Mouse (Mus musculus) MEL (cell line): ENCODE measurements around the gene Zscan10. TPM values are rescaled to one million over a fixed set of nuclear protein-coding genes. Genes with fewer than 3 reads are reported as not detected.

Experiments used
- DNase-seq: peaks from one replicate; pipeline ENCODE4 v3.0.0; 2011; ENCODE audit warnings: low read depth, low spot score
- H3K27ac ChIP-seq: 2 replicates; pipeline ENCODE4 v1.5.1; 2012; ENCODE audit warnings: low read depth, mild to moderate bottlenecking, control low read depth, low read length, moderate library complexity; ENCODE audit not compliant: control insufficient read depth
- H3K27me3 ChIP-seq, 2 experiments: fragments of 150-350 bp in 1 of 2; sonication (generic) in 1 of 2; 2 replicates each; pipeline ENCODE4 v1.6.1; 2012; ENCODE audit warnings: low read length in 2 of 2, mild to moderate bottlenecking in 2 of 2, improper control_type of control experiment in 1 of 2, moderate library complexity in 1 of 2; ENCODE audit not compliant: insufficient read depth in 2 of 2, control insufficient read depth in 1 of 2
- H3K36me3 ChIP-seq, 2 experiments: 2 replicates each; pipeline ENCODE4 v1.6.1; 2012 to 2014; ENCODE audit warnings: low read length in 2 of 2, improper control_type of control experiment in 1 of 2, inconsistent platforms in 1 of 2, mild to moderate bottlenecking in 1 of 2; ENCODE audit not compliant: insufficient read depth in 2 of 2, control insufficient read depth in 1 of 2
- H3K4me1 ChIP-seq, 2 experiments: fragments of 150-350 bp in 1 of 2; sonication (generic) in 1 of 2; 2 replicates each; pipeline ENCODE4 v1.6.1; 2012; ENCODE audit warnings: low read length in 2 of 2, improper control_type of control experiment in 1 of 2, mild to moderate bottlenecking in 1 of 2; ENCODE audit not compliant: insufficient read depth in 2 of 2, control insufficient read depth in 1 of 2
- H3K4me3 ChIP-seq, 2 experiments: fragments of 150-350 bp in 1 of 2; sonication (generic) in 1 of 2; 2 replicates each; pipeline ENCODE4 v1.5.1; 2012; ENCODE audit warnings: low read depth in 2 of 2, low read length in 2 of 2, mild to moderate bottlenecking in 2 of 2, moderate library complexity in 2 of 2, control low read depth in 1 of 2, improper control_type of control experiment in 1 of 2; ENCODE audit not compliant: control insufficient read depth in 1 of 2, insufficient read depth in 1 of 2
- H3K79me2 ChIP-seq: 2 replicates; pipeline ENCODE4 v1.6.1; 2012; ENCODE audit warnings: mild to moderate bottlenecking, low read length, moderate library complexity; ENCODE audit not compliant: control insufficient read depth, poor library complexity, insufficient read depth
- H3K9ac ChIP-seq: 2 replicates; pipeline ENCODE4 v1.6.1; 2012; ENCODE audit warnings: low read depth, mild to moderate bottlenecking, control low read depth, low read length, moderate library complexity; ENCODE audit not compliant: control insufficient read depth, poor library complexity, severe bottlenecking
- H3K9me3 ChIP-seq: fragments of 150-350 bp; sonication (generic); replicated peaks from 2 replicates; pipeline ENCODE4 v1.6.1; 2012; ENCODE audit warnings: mild to moderate bottlenecking, low read length, improper control_type of control experiment, moderate library complexity; ENCODE audit not compliant: insufficient read depth
- BHLHE40 ChIP-seq: IDR thresholded peaks from 2 replicates; pipeline ENCODE4 v1.6.1; 2012; ENCODE audit warnings: low read depth, mild to moderate bottlenecking, inconsistent platforms, low read length, improper control_type of control experiment, borderline replicate concordance
- CHD1 ChIP-seq: IDR thresholded peaks from 2 replicates; pipeline ENCODE4 v1.6.1; 2012; ENCODE audit warnings: low read depth, mild to moderate bottlenecking, inconsistent platforms, low read length, improper control_type of control experiment
- CTCF ChIP-seq, 3 experiments: IDR thresholded peaks in 2 of 3; conservative IDR thresholded peaks in 1 of 3; 2 replicates each; pipeline ENCODE4 v1.5.1; 2011 to 2012; ENCODE audit warnings: low read length in 3 of 3, low read depth in 2 of 3, mild to moderate bottlenecking in 2 of 3, improper control_type of control experiment in 1 of 3, inconsistent platforms in 1 of 3, mixed read lengths in 1 of 3, moderate library complexity in 1 of 3; ENCODE audit not compliant: control insufficient read depth in 1 of 3, insufficient read depth in 1 of 3, poor library complexity in 1 of 3, severe bottlenecking in 1 of 3
- E2F4 ChIP-seq: IDR thresholded peaks from 2 replicates; pipeline ENCODE4 v1.6.1; 2011; ENCODE audit warnings: low read depth, low read length, improper control_type of control experiment, borderline replicate concordance
- ELF1 ChIP-seq: IDR thresholded peaks from 2 replicates; pipeline ENCODE4 v1.6.1; 2014; ENCODE audit warnings: low read depth, mild to moderate bottlenecking, inconsistent platforms, low read length, improper control_type of control experiment, moderate library complexity
- EP300 ChIP-seq, 2 experiments: IDR thresholded peaks; 2 replicates each; pipeline ENCODE4 v1.6.1; 2011; ENCODE audit warnings: improper control_type of control experiment in 2 of 2, low read length in 2 of 2, low read depth in 1 of 2, mild to moderate bottlenecking in 1 of 2
- ETS1 ChIP-seq: IDR thresholded peaks from 2 replicates; pipeline ENCODE4 v1.6.1; 2012; ENCODE audit warnings: low read depth, mild to moderate bottlenecking, inconsistent platforms, low read length, improper control_type of control experiment, moderate library complexity
- KAT2A ChIP-seq: conservative IDR thresholded peaks from 2 replicates; pipeline ENCODE4 v1.6.1; 2012; ENCODE audit warnings: low read depth, low read length, improper control_type of control experiment, inconsistent platforms
- MAFK ChIP-seq: IDR thresholded peaks from 2 replicates; pipeline ENCODE4 v1.6.1; 2011; ENCODE audit warnings: low read depth, mild to moderate bottlenecking, low read length, improper control_type of control experiment, borderline replicate concordance
- MAX ChIP-seq: IDR thresholded peaks from 2 replicates; pipeline ENCODE4 v1.6.1; 2011; ENCODE audit warnings: low read length, improper control_type of control experiment
- MAZ ChIP-seq: IDR thresholded peaks from 2 replicates; pipeline ENCODE4 v1.6.1; 2012; ENCODE audit warnings: low read depth, mild to moderate bottlenecking, inconsistent platforms, low read length, improper control_type of control experiment
- MEF2A ChIP-seq: IDR thresholded peaks from 2 replicates; pipeline ENCODE4 v1.6.1; 2014; ENCODE audit warnings: low read depth, mild to moderate bottlenecking, inconsistent platforms, low read length, improper control_type of control experiment; ENCODE audit not compliant: poor library complexity, insufficient replicate concordance, severe bottlenecking; ENCODE audit errors: extremely low read depth
- MXI1 ChIP-seq: IDR thresholded peaks from 2 replicates; pipeline ENCODE4 v1.6.1; 2011; ENCODE audit warnings: mild to moderate bottlenecking, low read depth, low read length, improper control_type of control experiment
- NRF1 ChIP-seq: IDR thresholded peaks from 2 replicates; pipeline ENCODE4 v1.6.1; 2014; ENCODE audit warnings: low read depth, mild to moderate bottlenecking, inconsistent platforms, low read length, improper control_type of control experiment, moderate library complexity; ENCODE audit not compliant: poor library complexity, insufficient read depth, severe bottlenecking
- POLR2A ChIP-seq, 2 experiments: IDR thresholded peaks; 2 replicates each; pipeline ENCODE4 v1.6.1; 2011 to 2012; ENCODE audit warnings: low read length in 2 of 2, mild to moderate bottlenecking in 2 of 2, control low read depth in 1 of 2, improper control_type of control experiment in 1 of 2, low read depth in 1 of 2, moderate library complexity in 1 of 2; ENCODE audit not compliant: control insufficient read depth in 1 of 2, insufficient read depth in 1 of 2, poor library complexity in 1 of 2
- POLR2AphosphoS2 ChIP-seq: IDR thresholded peaks from 2 replicates; pipeline ENCODE4 v1.6.1; 2011; ENCODE audit warnings: low read length, improper control_type of control experiment
- POLR2AphosphoS5 ChIP-seq: IDR thresholded peaks from 2 replicates; pipeline ENCODE4 v1.6.1; 2012; ENCODE audit warnings: low read depth, borderline replicate concordance, mild to moderate bottlenecking, inconsistent platforms, low read length, moderate library complexity, mixed read lengths
- RCOR1 ChIP-seq: IDR thresholded peaks from 2 replicates; pipeline ENCODE4 v1.6.1; 2012; ENCODE audit warnings: low read depth, mild to moderate bottlenecking, inconsistent platforms, low read length, improper control_type of control experiment
- SIN3A ChIP-seq: IDR thresholded peaks from 2 replicates; pipeline ENCODE4 v1.6.1; 2012; ENCODE audit warnings: low read length, improper control_type of control experiment, inconsistent platforms
- SMC3 ChIP-seq: IDR thresholded peaks from 2 replicates; pipeline ENCODE4 v1.6.1; 2011; ENCODE audit warnings: low read depth, low read length, improper control_type of control experiment
- TAL1 ChIP-seq: IDR thresholded peaks from 2 replicates; pipeline ENCODE4 v1.6.1; 2012; ENCODE audit warnings: mild to moderate bottlenecking, inconsistent platforms, low read length, moderate library complexity, mixed read lengths
- TBP ChIP-seq: IDR thresholded peaks from 2 replicates; pipeline ENCODE4 v1.8.0; 2011; ENCODE audit warnings: low read depth, low read length, improper control_type of control experiment
- TCF12 ChIP-seq: IDR thresholded peaks from 2 replicates; pipeline ENCODE4 v1.6.1; 2014; ENCODE audit warnings: low read depth, mild to moderate bottlenecking, inconsistent platforms, low read length, improper control_type of control experiment, moderate library complexity
- USF1 ChIP-seq: IDR thresholded peaks from 2 replicates; pipeline ENCODE4 v1.6.1; 2014; ENCODE audit warnings: low read depth, mild to moderate bottlenecking, inconsistent platforms, low read length, improper control_type of control experiment, moderate library complexity
- USF2 ChIP-seq, 2 experiments: IDR thresholded peaks; 2 replicates each; pipeline ENCODE4 v1.6.1; 2011 to 2012; ENCODE audit warnings: improper control_type of control experiment in 2 of 2, low read length in 2 of 2, borderline replicate concordance in 1 of 2, inconsistent platforms in 1 of 2, low read depth in 1 of 2, mild to moderate bottlenecking in 1 of 2; ENCODE audit not compliant: insufficient read depth in 1 of 2
- ZC3H11A ChIP-seq: IDR thresholded peaks from 2 replicates; pipeline ENCODE4 v1.6.1; 2012; ENCODE audit warnings: low read depth, mild to moderate bottlenecking, inconsistent platforms, low read length, improper control_type of control experiment
- ZMIZ1 ChIP-seq: IDR thresholded peaks from 2 replicates; pipeline ENCODE4 v1.6.1; 2012; ENCODE audit warnings: low read depth, mild to moderate bottlenecking, inconsistent platforms, low read length, improper control_type of control experiment, moderate library complexity
- ZNF384 ChIP-seq: IDR thresholded peaks from 2 replicates; pipeline ENCODE4 v1.6.1; 2012; ENCODE audit warnings: low read depth, mild to moderate bottlenecking, inconsistent platforms, low read length, improper control_type of control experiment
- polyA plus RNA-seq, 2 experiments: library from polyadenylated mRNA; stranded (reverse) in 1 of 2; unstranded in 1 of 2; fragments of >175 nt in 1 of 2; fragments of >200 nt in 1 of 2; gene quantifications; 2 replicates each; pipeline versions ENCODE4 v1.2.1 to v1.2.4; 2012; ENCODE audit warnings: low replicate concordance in 2 of 2, low read depth in 1 of 2; ENCODE audit not compliant: insufficient read length in 2 of 2, insufficient read depth in 1 of 2, missing spikeins in 1 of 2
- total RNA-seq: library from RNA; depleted of rRNA; stranded (reverse); fragments of 300-350 nt; gene quantifications from 2 replicates; pipeline ENCODE4 v1.2.3, GENCODE M21; 2012

Zscan10 gene
- total and polyA plus RNA-seq, 3 experiments, result 0.08 TPM; not detected in 2

DNA sequence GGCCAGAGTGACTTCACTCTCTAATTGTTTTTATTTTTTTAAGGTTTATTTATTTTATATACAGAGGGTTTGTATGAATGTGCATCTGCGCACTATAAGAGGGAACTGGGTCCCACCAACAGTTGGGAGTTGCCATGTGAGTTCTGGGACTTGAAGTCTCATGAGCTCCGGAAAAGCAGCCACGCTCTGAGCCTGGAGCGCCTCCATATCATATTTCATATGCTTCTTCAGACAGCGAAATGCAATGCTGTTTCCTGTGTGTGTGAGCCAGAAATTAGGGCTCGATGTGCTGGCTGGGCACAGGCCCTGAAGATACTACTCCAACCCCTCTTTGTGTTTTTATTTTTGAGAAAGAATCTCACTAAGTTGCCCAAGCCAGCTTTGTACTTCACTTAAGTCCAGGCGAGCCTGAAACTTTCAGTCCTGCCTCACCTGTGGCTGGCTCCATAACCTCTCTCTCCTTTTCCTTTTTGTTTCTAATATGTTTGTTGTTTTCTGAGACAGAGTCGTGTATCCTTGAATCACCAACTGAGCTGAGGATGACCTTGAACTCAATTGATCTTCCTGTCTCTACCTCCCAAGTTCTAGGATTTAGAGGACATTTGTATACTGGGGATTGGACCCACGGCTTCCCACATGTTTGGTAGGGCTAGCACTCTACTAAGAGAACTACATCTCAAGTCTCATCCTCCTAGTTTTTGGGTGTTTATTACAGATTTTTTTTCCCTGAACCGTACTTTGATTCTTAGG, 1.4 kb downstream of the Zscan10 start:
- Histone ChIP-seq H3K27ac (no peak overlapping the region), H3K36me3 (peaks cover 0 to 5% of the 10 kb centered on the region in 2 experiments; a peak in 2 of 4 replicates), H3K9me3 (no peaks in the 10 kb centered on the region)
- TF ChIP-seq MEF2A, result no peak
- no peak for TF ChIP-seq USF1
- TF ChIP-seq TBP, result no peak
- TF ChIP-seq MAZ, result no peak
- no peak for TF ChIP-seq NRF1
- TF ChIP-seq POLR2AphosphoS2, result no peak
- TF ChIP-seq MAX, result no peak
- TF ChIP-seq CHD1, result no peak
- TF ChIP-seq POLR2A (IDR thresholded peaks at IDR 0.05; ENCODE audit: control insufficient read depth in 1 of 2, insufficient read depth in 1 of 2, low read depth in 1 of 2, low read length in 2 of 2, poor library complexity in 1 of 2), result no peak
- TF ChIP-seq KAT2A, result no peak
- no peak for TF ChIP-seq ETS1
- no peak for TF ChIP-seq POLR2AphosphoS5
- TF ChIP-seq ELF1, result no peak
- TF ChIP-seq CTCF (IDR thresholded peaks at IDR 0.05 in 2 of 3, conservative IDR thresholded peaks at IDR 0.05 in 1 of 3; ENCODE audit: control insufficient read depth in 1 of 3, insufficient read depth in 1 of 3, low read depth in 2 of 3, low read length in 3 of 3, poor library complexity in 1 of 3, severe bottlenecking in 1 of 3), result no peak
- no peak for TF ChIP-seq ZNF384
- TF ChIP-seq TCF12, result no peak
- no peak for TF ChIP-seq EP300 (IDR thresholded peaks at IDR 0.05; ENCODE audit: low read depth in 1 of 2, low read length in 2 of 2)
- no peak for TF ChIP-seq ZMIZ1
- TF ChIP-seq TAL1, result no peak
- TF ChIP-seq SIN3A, result no peak
- TF ChIP-seq, all 39 proteins: peak for 0
- Histone ChIP-seq H3K27me3 (no peaks in the 10 kb centered on the region), H3K9ac (no peak overlapping the region), H3K4me1 (peaks cover 0 to 10% of the 10 kb centered on the region in 2 experiments; a peak in 2 of 4 replicates), H3K4me3 (no peak overlapping the region), H3K79me2 (no peaks in the 10 kb centered on the region; the same call in 1 of the 2 replicates)
- DNase-seq, result no peak

DNA sequence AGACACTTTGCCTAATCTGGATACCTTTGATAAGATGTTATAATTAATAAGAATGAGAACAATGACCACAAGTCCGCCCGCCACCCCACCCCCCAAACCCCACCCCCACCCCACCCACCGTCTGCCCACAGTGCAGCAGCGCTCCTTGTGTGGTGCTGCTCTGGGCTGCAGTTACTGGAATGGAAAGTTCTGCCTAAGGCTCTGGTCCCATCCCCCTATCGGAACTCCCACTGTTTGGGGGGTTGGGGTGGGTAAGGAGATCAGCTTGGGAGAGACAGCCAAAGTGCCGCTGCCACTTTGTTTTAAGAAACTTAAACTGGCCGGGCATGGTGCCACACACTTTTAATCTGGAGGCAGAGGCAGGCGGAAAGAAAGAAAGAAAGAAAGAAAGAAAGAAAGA, 2.4 kb downstream of the Zscan10 start:
- Histone ChIP-seq H3K79me2 (no peaks in the 10 kb centered on the region; the same call in 1 of the 2 replicates), H3K27ac (no peak overlapping the region), H3K4me1 (peaks cover 0 to 10% of the 10 kb centered on the region in 2 experiments; a peak in 2 of 4 replicates), H3K36me3 (peaks cover 0 to 5% of the 10 kb centered on the region in 2 experiments; a peak in 2 of 4 replicates), H3K9me3 (no peaks in the 10 kb centered on the region), H3K4me3 (no peak overlapping the region), H3K9ac (no peak overlapping the region), H3K27me3 (no peaks in the 10 kb centered on the region)
- no peak for DNase-seq
- TF ChIP-seq NRF1, result no peak
- TF ChIP-seq MEF2A, result no peak
- TF ChIP-seq BHLHE40, result no peak
- TF ChIP-seq MAZ, result no peak
- no peak for TF ChIP-seq EP300 (IDR thresholded peaks at IDR 0.05; ENCODE audit: low read depth in 1 of 2, low read length in 2 of 2)
- TF ChIP-seq USF2 (IDR thresholded peaks at IDR 0.05; ENCODE audit: borderline replicate concordance in 1 of 2, insufficient read depth in 1 of 2, low read depth in 1 of 2, low read length in 2 of 2), result no peak
- TF ChIP-seq CHD1, result no peak
- TF ChIP-seq MAFK, result no peak
- TF ChIP-seq POLR2AphosphoS5, result no peak
- no peak for TF ChIP-seq ZC3H11A
- TF ChIP-seq SMC3, result no peak
- no peak for TF ChIP-seq RCOR1
- TF ChIP-seq MXI1, result no peak
- TF ChIP-seq TAL1, result no peak
- no peak for TF ChIP-seq POLR2A (IDR thresholded peaks at IDR 0.05; ENCODE audit: control insufficient read depth in 1 of 2, insufficient read depth in 1 of 2, low read depth in 1 of 2, low read length in 2 of 2, poor library complexity in 1 of 2)
- no peak for TF ChIP-seq E2F4
- no peak for TF ChIP-seq MAX
